Mouse (Mus musculus) forebrain, embryonic 14.5 days (tissue): ENCODE measurements around the gene Cyth4. TPM values are rescaled to one million over a fixed set of nuclear protein-coding genes. Genes with fewer than 3 reads are reported as not detected.

Experiments used
- ATAC-seq: fragments of 200-750 bp; cut with Nextera tagmentation; 2 replicates; pipeline ENCODE4 v1.8.0; 2017; ENCODE audit warnings: mild to moderate bottlenecking, moderate library complexity
- DNase-seq: peaks from one replicate; pipeline ENCODE4 v3.0.0-alpha.2; 2015; ENCODE audit warnings: low spot score
- H3K27ac ChIP-seq: fragments of 300-500 bp; sonication (generic); 2 replicates; pipeline ENCODE4 v1.5.1; 2014; ENCODE audit warnings: low read depth, mild to moderate bottlenecking, control low read depth, low read length, moderate library complexity
- H3K27me3 ChIP-seq: fragments of 300-500 bp; sonication (generic); replicated peaks from 2 replicates; pipeline ENCODE4 v1.6.1; 2014; ENCODE audit warnings: low read length, control low read depth, mixed read lengths; ENCODE audit not compliant: control insufficient read depth, insufficient read depth
- H3K36me3 ChIP-seq: fragments of 300-500 bp; sonication (generic); 2 replicates; pipeline ENCODE4 v1.6.1; 2014; ENCODE audit warnings: low read length, control low read depth; ENCODE audit not compliant: control insufficient read depth, insufficient read depth
- H3K4me1 ChIP-seq: fragments of 300-500 bp; sonication (generic); 2 replicates; pipeline ENCODE4 v1.6.1; 2014; ENCODE audit warnings: antibody characterized with exemption, low read length, control low read depth; ENCODE audit not compliant: control insufficient read depth, insufficient read depth
- H3K4me2 ChIP-seq: fragments of 300-500 bp; sonication (generic); 2 replicates; pipeline ENCODE4 v1.6.1; 2014; ENCODE audit warnings: mild to moderate bottlenecking, control low read depth, low read length
- H3K4me3 ChIP-seq: fragments of 300-500 bp; sonication (generic); 2 replicates; pipeline ENCODE4 v1.5.1; 2014; ENCODE audit warnings: low read depth, low read length, control low read depth
- H3K9ac ChIP-seq: fragments of 300-500 bp; sonication (generic); 2 replicates; pipeline ENCODE4 v1.6.1; 2014; ENCODE audit warnings: mild to moderate bottlenecking, low read length, control low read depth, moderate library complexity
- H3K9me3 ChIP-seq: fragments of 300-500 bp; sonication (generic); replicated peaks from 2 replicates; pipeline ENCODE4 v1.6.1; 2016; ENCODE audit warnings: low read length, control low read depth, mixed read lengths; ENCODE audit not compliant: control insufficient read depth
- WGBS: fragments of 180-500 bp; shearing (Covaris S2); extraction: QIAGEN DNeasy Blood & Tissue Kit; methylation state at CpG from one replicate; pipeline ENCODE4 v1.1.7; 2014; 5-methylcytosine and 5-hydroxymethylcytosine counted together
- polyA plus RNA-seq: library from polyadenylated mRNA; unstranded; fragments of >200 nt; fragmentation: Nextera tagmentation; extraction: Ambion mirVana; gene quantifications from 2 replicates; pipeline ENCODE4 v1.2.1, GENCODE M21; 2014

Gene Cyth4
- polyA plus RNA-seq, 1 experiment from 2014 or later = 2.4 TPM

DNA sequence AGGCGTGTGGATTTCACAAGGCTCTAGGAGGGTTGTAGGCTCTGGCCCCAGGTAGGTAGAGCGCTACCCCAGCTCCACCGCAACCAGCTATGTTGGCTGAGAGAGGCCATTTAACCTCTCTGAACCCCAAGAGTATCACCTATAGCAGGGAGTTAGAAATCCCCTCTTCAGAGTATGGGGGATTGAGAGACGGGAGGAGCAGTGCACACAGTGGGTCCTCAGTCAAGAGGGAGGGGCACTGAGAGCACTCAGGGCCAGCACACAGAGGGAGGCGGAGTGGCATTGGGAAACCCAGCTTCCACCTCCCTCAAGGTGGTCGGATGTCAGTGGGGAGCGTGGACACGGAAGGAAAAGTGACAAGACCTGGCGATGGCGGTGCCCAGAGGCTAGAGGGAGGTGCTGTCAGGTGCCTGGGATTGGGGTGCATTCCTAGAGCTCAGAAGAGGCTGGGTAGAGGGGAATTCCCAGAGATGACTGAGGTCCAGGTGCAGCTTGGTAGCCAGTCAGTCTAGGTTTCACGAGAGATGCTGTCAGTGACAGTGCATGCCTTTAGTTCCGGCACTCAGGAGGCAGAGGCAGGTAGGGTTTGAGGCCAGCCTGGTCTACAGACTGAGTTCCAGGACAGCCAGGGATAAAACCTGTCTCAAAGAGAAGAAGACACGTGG lies 2.8 kb downstream of the Cyth4 start:
- Histone ChIP-seq H3K27ac (no peak overlapping the region), H3K9me3 (no peaks in the 10 kb centered on the region), H3K4me1 (no peaks in the 10 kb centered on the region), H3K36me3 (no peaks in the 10 kb centered on the region), H3K9ac (no peak overlapping the region), H3K27me3 (no peaks in the 10 kb centered on the region), H3K4me2 (no peak overlapping the region), H3K4me3 (no peak overlapping the region)
- WGBS = 81% methylated on average over 13 of the region's 13 CpGs
- ATAC-seq = no peak
- DNase-seq = no peak

DNA sequence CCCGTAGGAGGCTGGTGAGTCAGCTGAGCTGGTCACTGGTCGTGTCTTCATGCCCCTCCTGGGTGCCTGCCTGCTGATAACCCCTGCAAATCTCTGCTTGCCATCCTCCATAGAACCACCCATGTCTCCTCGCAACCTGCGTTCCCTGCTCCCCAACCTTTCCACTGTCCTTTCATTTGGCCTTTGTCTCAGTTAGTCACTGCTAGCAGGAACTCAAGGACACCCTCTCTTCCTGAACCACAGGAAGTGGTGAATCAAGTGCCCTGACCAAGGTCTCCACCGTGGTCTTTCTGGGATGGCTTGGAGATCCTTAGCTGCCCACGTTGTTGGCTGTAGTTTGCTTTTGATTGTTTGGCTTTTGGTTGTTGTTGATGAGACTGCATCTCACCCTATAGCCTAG lies 4.3 kb downstream of the Cyth4 start:
- WGBS = 79% methylated on average over 6 of the region's 6 CpGs

GRCm38 (mm10) chr15:78604255-78604654 lies 7.4 kb downstream of the Cyth4 start:
- no peak overlapping the region for H3K27ac ChIP-seq
- no peak for DNase-seq
- H3K4me3 ChIP-seq = no peak overlapping the region
- H3K9me3 ChIP-seq = no peaks in the 10 kb centered on the region
- H3K27me3 ChIP-seq = no peaks in the 10 kb centered on the region
- H3K36me3 ChIP-seq = no peaks in the 10 kb centered on the region
- H3K9ac ChIP-seq = no peak overlapping the region
- no peak overlapping the region for H3K4me2 ChIP-seq
- H3K4me1 ChIP-seq = no peaks in the 10 kb centered on the region
- WGBS = 74% methylated on average over 6 of the region's 6 CpGs
- no peak for ATAC-seq

More for the DNA sequence above, 4.3 kb downstream of the Cyth4 start:
- Histone ChIP-seq H3K4me2 (no peak overlapping the region), H3K36me3 (no peaks in the 10 kb centered on the region), H3K4me1 (no peaks in the 10 kb centered on the region), H3K9me3 (no peaks in the 10 kb centered on the region), H3K9ac (no peak overlapping the region), H3K27me3 (no peaks in the 10 kb centered on the region), H3K27ac (no peak overlapping the region), H3K4me3 (no peak overlapping the region)
- no peak for DNase-seq
- ATAC-seq = no peak

GRCm38 (mm10) chr15:78605371-78605791 lies 8.5 kb downstream of the Cyth4 start:
- WGBS = 72% methylated on average over 3 of the region's 3 CpGs
- ATAC-seq = no peak

DNA sequence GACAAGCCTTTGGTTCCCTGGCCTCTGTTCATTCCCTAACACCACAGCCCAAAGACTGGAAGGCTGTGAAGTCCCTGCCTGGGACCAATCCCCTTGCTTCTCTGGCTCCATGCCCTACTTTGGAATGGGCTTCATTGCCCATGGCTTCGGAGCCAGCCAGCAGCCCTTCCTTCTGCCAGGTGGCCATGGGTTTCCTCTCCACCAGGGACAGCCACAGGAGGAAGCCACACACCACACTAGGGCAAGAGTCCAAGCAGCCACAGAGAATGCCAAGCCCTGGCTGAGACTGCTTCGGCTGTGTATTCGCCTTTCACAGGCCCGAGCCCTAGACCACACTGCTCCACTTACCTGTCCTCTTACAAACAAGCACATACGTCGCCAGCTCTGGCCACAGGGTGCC lies 9.2 kb downstream of the Cyth4 start:
- Histone ChIP-seq H3K36me3 (no peaks in the 10 kb centered on the region), H3K27me3 (no peaks in the 10 kb centered on the region), H3K4me1 (peaks cover 3% of the 10 kb centered on the region; the same call in 1 of the 2 replicates), H3K9ac (no peak overlapping the region), H3K4me2 (no peak overlapping the region), H3K4me3 (no peak overlapping the region), H3K9me3 (no peaks in the 10 kb centered on the region), H3K27ac (no peak overlapping the region)
- WGBS = 72% methylated on average over 6 of the region's 6 CpGs
- DNase-seq (peak; percentile 49), ATAC-seq (no peak)

More at GRCm38 (mm10) chr15:78605371-78605791, 8.5 kb downstream of the Cyth4 start:
- no peak overlapping the region for H3K9ac ChIP-seq
- H3K27me3 ChIP-seq = no peaks in the 10 kb centered on the region
- no peaks in the 10 kb centered on the region for H3K9me3 ChIP-seq
- H3K36me3 ChIP-seq = no peaks in the 10 kb centered on the region
- no peak overlapping the region for H3K4me3 ChIP-seq
- H3K27ac ChIP-seq = 0 out of 2 replicates have a peak overlapping the region, but pooled peaks have one; percentile 27
- H3K4me1 ChIP-seq = no peaks in the 10 kb centered on the region
- no peak for DNase-seq
- H3K4me2 ChIP-seq = no peak overlapping the region

- no peaks in the 10 kb centered on the region for H3K27me3 ChIP-seq
- no peak overlapping the region for H3K4me3 ChIP-seq
- no peak overlapping the region for H3K27ac ChIP-seq
- ATAC-seq (no peak), DNase-seq (no peak)
- H3K9me3 ChIP-seq = no peaks in the 10 kb centered on the region
- no peak overlapping the region for H3K4me2 ChIP-seq
- peaks cover 5% of the 10 kb centered on the region; the same call in 1 of the 2 replicates for H3K4me1 ChIP-seq
- H3K36me3 ChIP-seq = no peaks in the 10 kb centered on the region
- 73% methylated on average over 4 of the region's 4 CpGs for WGBS
- no peak overlapping the region for H3K9ac ChIP-seq
Measured at GRCm38 (mm10) chr15:78607463-78607862, 10.6 kb downstream of the Cyth4 start.

- Histone ChIP-seq H3K36me3 (no peaks in the 10 kb centered on the region), H3K27me3 (no peaks in the 10 kb centered on the region), H3K27ac (peak overlapping the region; percentile 39; the same call in 1 of the 2 replicates), H3K4me1 (peaks cover 5% of the 10 kb centered on the region; the same call in 1 of the 2 replicates), H3K9me3 (no peaks in the 10 kb centered on the region), H3K9ac (0 out of 2 replicates have a peak overlapping the region, but pooled peaks have one; percentile 21), H3K4me3 (no peak overlapping the region), H3K4me2 (no peak overlapping the region)
- 28% methylated on average over 12 of the region's 12 CpGs for WGBS
- ATAC-seq (peak; percentile 54), DNase-seq (peak; percentile 56)
Measured at GRCm38 (mm10) chr15:78610705-78611462, 14.0 kb downstream of the Cyth4 start.

- no peak overlapping the region for H3K4me2 ChIP-seq
- ATAC-seq (no peak), DNase-seq (no peak)
- no peak overlapping the region for H3K4me3 ChIP-seq
- H3K36me3 ChIP-seq = no peaks in the 10 kb centered on the region
- no peak overlapping the region for H3K9ac ChIP-seq
- H3K9me3 ChIP-seq = no peaks in the 10 kb centered on the region
- H3K27me3 ChIP-seq = no peaks in the 10 kb centered on the region
- no peak overlapping the region for H3K27ac ChIP-seq
- WGBS = 92% methylated on average over 7 of the region's 7 CpGs
- peaks cover 5% of the 10 kb centered on the region; the same call in 1 of the 2 replicates for H3K4me1 ChIP-seq
Measured at GRCm38 (mm10) chr15:78614536-78614935, 17.7 kb downstream of the Cyth4 start.

GRCm38 (mm10) chr15:78616973-78617372 lies 20.1 kb downstream of the Cyth4 start:
- no peaks in the 10 kb centered on the region for H3K9me3 ChIP-seq
- ATAC-seq = no peak
- 84% methylated on average over 2 of the region's 2 CpGs for WGBS
- H3K9ac ChIP-seq = no peak overlapping the region
- no peak overlapping the region for H3K27ac ChIP-seq
- no peak overlapping the region for H3K4me2 ChIP-seq
- no peaks in the 10 kb centered on the region for H3K27me3 ChIP-seq
- H3K4me1 ChIP-seq = no peaks in the 10 kb centered on the region
- H3K4me3 ChIP-seq = no peak overlapping the region
- DNase-seq = no peak
- no peaks in the 10 kb centered on the region for H3K36me3 ChIP-seq
